Mouse (Mus musculus) forebrain, postnatal 0 days (tissue): Measurements from ENCODE around the gene Nudt1. TPM values are rescaled to one million over a fixed set of nuclear protein-coding genes. Genes with fewer than 3 reads are reported as not detected.

Source experiments
- ATAC-seq: fragments of 200-750 bp; cut with Nextera tagmentation; 2 replicates; pipeline ENCODE4 v1.8.0; 2017; ENCODE audit warnings: mild to moderate bottlenecking, moderate library complexity
- DNase-seq: peaks from one replicate; pipeline ENCODE4 v3.0.0-alpha.2; 2015
- H3K27ac ChIP-seq: fragments of 300-500 bp; sonication (generic); 2 replicates; pipeline ENCODE4 v1.5.1; 2014; ENCODE audit warnings: low read depth, mild to moderate bottlenecking, antibody characterized with exemption, low read length, moderate library complexity, mixed read lengths
- H3K27me3 ChIP-seq: fragments of 300-500 bp; sonication (generic); 2 replicates; pipeline ENCODE4 v1.6.1; 2014; ENCODE audit warnings: mild to moderate bottlenecking, low read length, mixed read lengths; ENCODE audit not compliant: insufficient read depth
- H3K36me3 ChIP-seq: fragments of 300-500 bp; sonication (generic); 2 replicates; pipeline ENCODE4 v1.6.1; 2014; ENCODE audit warnings: mild to moderate bottlenecking, moderate library complexity; ENCODE audit not compliant: insufficient read depth
- H3K4me1 ChIP-seq: fragments of 300-500 bp; sonication (generic); 2 replicates; pipeline ENCODE4 v1.6.1; 2014; ENCODE audit warnings: antibody characterized with exemption; ENCODE audit not compliant: insufficient read depth
- H3K4me2 ChIP-seq: fragments of 300-500 bp; sonication (generic); 2 replicates; pipeline ENCODE4 v1.6.1; 2014; ENCODE audit warnings: low read depth, mild to moderate bottlenecking, moderate library complexity
- H3K4me3 ChIP-seq: fragments of 300-500 bp; sonication (generic); 2 replicates; pipeline ENCODE4 v1.5.1; 2014; ENCODE audit warnings: low read depth, low read length, mixed read lengths
- H3K9ac ChIP-seq: fragments of 300-500 bp; sonication (generic); 2 replicates; pipeline ENCODE4 v1.6.1; 2014; ENCODE audit warnings: mild to moderate bottlenecking
- H3K9me3 ChIP-seq: fragments of 300-500 bp; sonication (generic); 2 replicates; pipeline ENCODE4 v1.6.1; 2016; ENCODE audit warnings: low read length
- CTCF ChIP-seq: sonication (generic); IDR thresholded peaks from 2 replicates; pipeline ENCODE4 v1.5.1; 2016; ENCODE audit warnings: antibody characterized with exemption, control low read depth, low read depth
- WGBS: fragments of 180-500 bp; shearing (Covaris S2); extraction: QIAGEN DNeasy Blood & Tissue Kit; methylation state at CpG from one replicate; pipeline ENCODE4 v1.1.7; 2014; 5-methylcytosine and 5-hydroxymethylcytosine counted together
- polyA plus RNA-seq: library from polyadenylated mRNA; unstranded; fragments of >200 nt; fragmentation: Nextera tagmentation; extraction: Ambion mirVana; gene quantifications from 2 replicates; pipeline ENCODE4 v1.2.1, GENCODE M21; 2015
- total RNA-seq: library from RNA; depleted of rRNA; stranded (reverse); fragments of >200 nt; gene quantifications from 2 replicates; pipeline ENCODE4 v1.2.3, GENCODE M21; 2014

Gene Nudt1
- total and polyA plus RNA-seq, 2 experiments from 2014 or later, result 5.6 to 14.7 TPM

GRCm38 (mm10) chr5:140321756-140322575 lies 510 bp downstream of the Nudt1 start:
- Histone ChIP-seq H3K4me3 (peak overlapping the region; percentile 69), H3K27ac (peak overlapping the region; percentile 78), H3K9ac (peak overlapping the region; percentile 91), H3K9me3 (no peaks in the 10 kb centered on the region), H3K27me3 (no peaks in the 10 kb centered on the region), H3K4me2 (peak overlapping the region; percentile 90), H3K36me3 (no peaks in the 10 kb centered on the region; the same call in 1 of the 2 replicates), H3K4me1 (peaks cover 7% of the 10 kb centered on the region; the same call in 1 of the 2 replicates)
- DNase-seq (no peak), ATAC-seq (peak; percentile 10; the same call in 1 of the 2 replicates)
- under 1% methylated on average over 17 of the region's 17 CpGs for WGBS
- TF ChIP-seq CTCF, result no peak

- Histone ChIP-seq H3K9me3 (no peaks in the 10 kb centered on the region), H3K27me3 (no peaks in the 10 kb centered on the region), H3K4me3 (no peak overlapping the region), H3K9ac (no peak overlapping the region), H3K4me2 (no peak overlapping the region), H3K36me3 (peaks cover 7% of the 10 kb centered on the region; the same call in 1 of the 2 replicates), H3K27ac (no peak overlapping the region), H3K4me1 (peaks cover 7% of the 10 kb centered on the region; the same call in 1 of the 2 replicates)
- WGBS, result 97% methylated on average over 5 of the region's 5 CpGs
- no peak for TF ChIP-seq CTCF
- DNase-seq, result no peak
- ATAC-seq, result no peak
These were observed 2.6 kb downstream of the Nudt1 start for GRCm38 (mm10) chr5:140324058-140324457.

GRCm38 (mm10) chr5:140331615-140332512 lies 10.4 kb downstream of the Nudt1 start, which contains the start of gene Mrm2:
Gene Mrm2, minus strand, starts transcription at chr5:140331898.
- H3K4me3 ChIP-seq, result peak within 1 kb of the TSS; percentile 72
- H3K36me3 ChIP-seq, result peaks cover 7% of the 10 kb centered on the region; the same call in 1 of the 2 replicates
- DNase-seq (peak; percentile 85), ATAC-seq (peak; percentile 90)
- WGBS, result 1% methylated on average over 39 of the region's 39 CpGs
- peak; percentile 85 for TF ChIP-seq CTCF
- peak within 1 kb of the TSS; percentile 88 for H3K4me2 ChIP-seq
- H3K4me1 ChIP-seq, result peaks cover 9% of the 10 kb centered on the region
- H3K27ac ChIP-seq, result peak within 1 kb of the TSS; percentile 90
- H3K9ac ChIP-seq, result peak within 1 kb of the TSS; percentile 80
- H3K27me3 ChIP-seq, result no peaks in the 10 kb centered on the region
- no peaks in the 10 kb centered on the region for H3K9me3 ChIP-seq

- no peak for ATAC-seq
- no peak overlapping the region for H3K4me2 ChIP-seq
- no peak overlapping the region for H3K9ac ChIP-seq
- H3K9me3 ChIP-seq, result no peaks in the 10 kb centered on the region
- H3K27ac ChIP-seq, result no peak overlapping the region
- peaks cover 9% of the 10 kb centered on the region for H3K4me1 ChIP-seq
- no peaks in the 10 kb centered on the region for H3K27me3 ChIP-seq
- 66% methylated on average over 4 of the region's 4 CpGs for WGBS
- no peak for DNase-seq
- TF ChIP-seq CTCF, result no peak
- no peak overlapping the region for H3K4me3 ChIP-seq
- peaks cover 7% of the 10 kb centered on the region; the same call in 1 of the 2 replicates for H3K36me3 ChIP-seq
These were observed 11.1 kb downstream of the Nudt1 start for GRCm38 (mm10) chr5:140332519-140332918.

- Histone ChIP-seq H3K4me3 (no peak overlapping the region), H3K27me3 (no peaks in the 10 kb centered on the region), H3K36me3 (no peaks in the 10 kb centered on the region; the same call in 1 of the 2 replicates), H3K4me2 (no peak overlapping the region), H3K4me1 (peaks cover 9% of the 10 kb centered on the region), H3K9me3 (no peaks in the 10 kb centered on the region), H3K27ac (no peak overlapping the region), H3K9ac (no peak overlapping the region)
- ATAC-seq (no peak), DNase-seq (peak; percentile 23)
- 22% methylated on average over 2 of the region's 2 CpGs for WGBS
- peak; percentile 45 for TF ChIP-seq CTCF
These were observed 12.2 kb downstream of the Nudt1 start for GRCm38 (mm10) chr5:140333631-140334030.

- no peaks in the 10 kb centered on the region for H3K4me1 ChIP-seq
- no peak overlapping the region for H3K27ac ChIP-seq
- DNase-seq, result peak; percentile 37
- H3K4me3 ChIP-seq, result no peak overlapping the region
- H3K27me3 ChIP-seq, result no peaks in the 10 kb centered on the region
- whole genome bisulfite sequencing, result 70% methylated on average over 1 of the region's 1 CpGs
- H3K4me2 ChIP-seq, result no peak overlapping the region
- no peaks in the 10 kb centered on the region for H3K36me3 ChIP-seq
- ATAC-seq, result no peak
- H3K9ac ChIP-seq, result no peak overlapping the region
- H3K9me3 ChIP-seq, result no peaks in the 10 kb centered on the region
- TF ChIP-seq CTCF, result peak; percentile 79
These were observed 15.2 kb downstream of the Nudt1 start for GRCm38 (mm10) chr5:140336680-140337079.
